Mouse (Mus musculus): Measurements from ENCODE around the gene Ptpn1. TPM values are rescaled to one million over a fixed set of nuclear protein-coding genes. Genes with fewer than 3 reads are reported as not detected.

Ptpn1 gene
- polyA plus RNA-seq, 1 experiment from 2014 or later: 87.3 TPM

- Histone ChIP-seq H3K27ac (ENCODE audit: low read length) (no peak overlapping the region), H3K4me1 (replicated peaks; ENCODE audit: control insufficient read depth, insufficient read depth, low read length) (peaks cover 5% of the 10 kb centered on the region; the same call in 1 of the 2 replicates), H3K27me3 (replicated peaks; ENCODE audit: control insufficient read depth, insufficient read depth, low read length) (no peaks in the 10 kb centered on the region), H3K9ac (replicated peaks; ENCODE audit: low read depth, low read length) (no peak overlapping the region), H3K36me3 (ENCODE audit: control insufficient read depth, insufficient read depth) (no peaks in the 10 kb centered on the region), H3K4me3 (replicated peaks; ENCODE audit: low read length) (no peak overlapping the region), H3K4me2 (ENCODE audit: low read length) (no peak overlapping the region), H3K9me3 (ENCODE audit: control insufficient read depth, low read length) (peaks cover 2% of the 10 kb centered on the region; the same call in 1 of the 2 replicates)
- no peak for ATAC-seq
- 81% methylated on average over 3 of the region's 3 CpGs for WGBS
Observed at GRCm38 (mm10) chr2:168023763-168024402, 92.0 kb downstream of the Ptpn1 start.

GRCm38 (mm10) chr2:168025174-168025573 is 93.3 kb downstream of the Ptpn1 start:
- WGBS: 66% methylated on average over 12 of the region's 12 CpGs
- peaks cover 2% of the 10 kb centered on the region; the same call in 1 of the 2 replicates for H3K9me3 ChIP-seq (ENCODE audit: control insufficient read depth, low read length)
- no peaks in the 10 kb centered on the region for H3K36me3 ChIP-seq (ENCODE audit: control insufficient read depth, insufficient read depth)
- no peaks in the 10 kb centered on the region for H3K27me3 ChIP-seq (replicated peaks; ENCODE audit: control insufficient read depth, insufficient read depth, low read length)
- no peaks in the 10 kb centered on the region for H3K4me1 ChIP-seq (replicated peaks; ENCODE audit: control insufficient read depth, insufficient read depth, low read length)
- no peak overlapping the region for H3K4me3 ChIP-seq (replicated peaks; ENCODE audit: low read length)
- no peak overlapping the region for H3K27ac ChIP-seq (ENCODE audit: low read length)
- ATAC-seq: no peak
- H3K9ac ChIP-seq (replicated peaks; ENCODE audit: low read depth, low read length): no peak overlapping the region
- no peak overlapping the region for H3K4me2 ChIP-seq (ENCODE audit: low read length)

- H3K4me2 ChIP-seq (ENCODE audit: low read length): no peak overlapping the region
- H3K4me1 ChIP-seq (replicated peaks; ENCODE audit: control insufficient read depth, insufficient read depth, low read length): no peaks in the 10 kb centered on the region
- H3K36me3 ChIP-seq (ENCODE audit: control insufficient read depth, insufficient read depth): no peaks in the 10 kb centered on the region
- H3K9me3 ChIP-seq (ENCODE audit: control insufficient read depth, low read length): peaks cover 2% of the 10 kb centered on the region; the same call in 1 of the 2 replicates
- WGBS: 91% methylated on average over 8 of the region's 8 CpGs
- ATAC-seq: no peak
- H3K27ac ChIP-seq (ENCODE audit: low read length): no peak overlapping the region
- H3K27me3 ChIP-seq (replicated peaks; ENCODE audit: control insufficient read depth, insufficient read depth, low read length): no peaks in the 10 kb centered on the region
- H3K4me3 ChIP-seq (replicated peaks; ENCODE audit: low read length): no peak overlapping the region
- no peak overlapping the region for H3K9ac ChIP-seq (replicated peaks; ENCODE audit: low read depth, low read length)
Observed at GRCm38 (mm10) chr2:168025882-168026281, 94.0 kb downstream of the Ptpn1 start.

GRCm38 (mm10) chr2:168026467-168026866 is 94.6 kb downstream of the Ptpn1 start:
- ATAC-seq: no peak
- 52% methylated on average over 3 of the region's 3 CpGs for WGBS
- no peak overlapping the region for H3K27ac ChIP-seq (ENCODE audit: low read length)
- no peaks in the 10 kb centered on the region for H3K4me1 ChIP-seq (replicated peaks; ENCODE audit: control insufficient read depth, insufficient read depth, low read length)
- no peaks in the 10 kb centered on the region for H3K36me3 ChIP-seq (ENCODE audit: control insufficient read depth, insufficient read depth)
- H3K27me3 ChIP-seq (replicated peaks; ENCODE audit: control insufficient read depth, insufficient read depth, low read length): no peaks in the 10 kb centered on the region
- H3K9me3 ChIP-seq (ENCODE audit: control insufficient read depth, low read length): peaks cover 2% of the 10 kb centered on the region; the same call in 1 of the 2 replicates
- H3K9ac ChIP-seq (replicated peaks; ENCODE audit: low read depth, low read length): no peak overlapping the region
- H3K4me2 ChIP-seq (ENCODE audit: low read length): no peak overlapping the region
- no peak overlapping the region for H3K4me3 ChIP-seq (replicated peaks; ENCODE audit: low read length)

- no peak for ATAC-seq
Observed at GRCm38 (mm10) chr2:168028376-168028775, 96.5 kb downstream of the Ptpn1 start.

More at GRCm38 (mm10) chr2:168028376-168028775, 96.5 kb downstream of the Ptpn1 start:
- H3K4me1 ChIP-seq (replicated peaks; ENCODE audit: control insufficient read depth, insufficient read depth, low read length): no peaks in the 10 kb centered on the region
- no peak overlapping the region for H3K27ac ChIP-seq (ENCODE audit: low read length)
- H3K4me2 ChIP-seq (ENCODE audit: low read length): no peak overlapping the region
- WGBS: 95% methylated on average over 3 of the region's 3 CpGs
- peaks cover 2% of the 10 kb centered on the region; the same call in 1 of the 2 replicates for H3K9me3 ChIP-seq (ENCODE audit: control insufficient read depth, low read length)
- H3K4me3 ChIP-seq (replicated peaks; ENCODE audit: low read length): no peak overlapping the region
- H3K27me3 ChIP-seq (replicated peaks; ENCODE audit: control insufficient read depth, insufficient read depth, low read length): no peaks in the 10 kb centered on the region
- H3K36me3 ChIP-seq (ENCODE audit: control insufficient read depth, insufficient read depth): no peaks in the 10 kb centered on the region
- no peak overlapping the region for H3K9ac ChIP-seq (replicated peaks; ENCODE audit: low read depth, low read length)

Other genes with a start within 250 kb of the Ptpn1 start
- gene Cebpb, start 243.1 kb upstream of the Ptpn1 start, polyA plus RNA-seq (2015; fragmentation: Nextera tagmentation; extraction: Ambion mirVana): 0.32 and 0.56 TPM in 2 replicates
- 30.2 and 30.6 TPM in 2 replicates for gene Tmem189, start 242.2 kb upstream of the Ptpn1 start, polyA plus RNA-seq (2015; fragmentation: Nextera tagmentation; extraction: Ambion mirVana)
- gene Ripor3, start 78.6 kb downstream of the Ptpn1 start, polyA plus RNA-seq (2015; fragmentation: Nextera tagmentation; extraction: Ambion mirVana): 0.26 and 0.37 TPM in 2 replicates
- gene Pard6b, start 148.9 kb downstream of the Ptpn1 start, polyA plus RNA-seq (2015; fragmentation: Nextera tagmentation; extraction: Ambion mirVana): 6.1 and 6.2 TPM in 2 replicates

Data from forebrain, embryonic 16.5 days (tissue).